Mouse (Mus musculus): ENCODE results near the gene Prdx6.

Prdx6 gene

GRCm38 (mm10) chr1:161250604-161251416 lies at the start of gene Prdx6:
Gene Prdx6, minus strand, starts transcription at chr1:161251219.
- peak; percentile 85 for DNase-seq (ENCODE audit: low read depth, low spot score)

GRCm38 (mm10) chr1:161288256-161288655 lies 37.2 kb upstream of the Prdx6 start:
- DNase-seq (ENCODE audit: low read depth, low spot score), result no peak

- peak; percentile 83 for DNase-seq (ENCODE audit: low read depth, low spot score)
These were observed 35.8 kb upstream of the Prdx6 start for GRCm38 (mm10) chr1:161286726-161287310.

- peak; percentile 80 for DNase-seq (ENCODE audit: low read depth, low spot score)
These were observed 30.2 kb upstream of the Prdx6 start for GRCm38 (mm10) chr1:161281054-161281688.

GRCm38 (mm10) chr1:161279244-161279908 lies 28.4 kb upstream of the Prdx6 start:
- DNase-seq (ENCODE audit: low read depth, low spot score), result no peak

- no peak for DNase-seq (ENCODE audit: low read depth, low spot score)
These were observed 22.5 kb upstream of the Prdx6 start for GRCm38 (mm10) chr1:161273486-161273885.

- DNase-seq (ENCODE audit: low read depth, low spot score), result no peak
These were observed 20.4 kb upstream of the Prdx6 start for GRCm38 (mm10) chr1:161271461-161271810.

- DNase-seq (ENCODE audit: low read depth, low spot score), result no peak
These were observed 19.9 kb upstream of the Prdx6 start for GRCm38 (mm10) chr1:161270776-161271460.

- no peak for DNase-seq (ENCODE audit: low read depth, low spot score)
These were observed 18.3 kb upstream of the Prdx6 start for GRCm38 (mm10) chr1:161269346-161269745.

- no peak for DNase-seq (ENCODE audit: low read depth, low spot score)
These were observed 17.9 kb upstream of the Prdx6 start for GRCm38 (mm10) chr1:161268884-161269283.

GRCm38 (mm10) chr1:161268116-161268515 lies 17.1 kb upstream of the Prdx6 start:
- no peak for DNase-seq (ENCODE audit: low read depth, low spot score)

- DNase-seq (ENCODE audit: low read depth, low spot score), result no peak
These were observed 13.9 kb upstream of the Prdx6 start for GRCm38 (mm10) chr1:161264961-161265360.

- DNase-seq (ENCODE audit: low read depth, low spot score), result no peak
These were observed 12.6 kb upstream of the Prdx6 start for GRCm38 (mm10) chr1:161263584-161263983.

- DNase-seq (ENCODE audit: low read depth, low spot score), result no peak
These were observed 11.5 kb upstream of the Prdx6 start for GRCm38 (mm10) chr1:161262542-161262941.

- DNase-seq (ENCODE audit: low read depth, low spot score), result no peak
These were observed 9.7 kb upstream of the Prdx6 start for GRCm38 (mm10) chr1:161260761-161261160.

GRCm38 (mm10) chr1:161259142-161259541 lies 8.1 kb upstream of the Prdx6 start:
- DNase-seq (ENCODE audit: low read depth, low spot score), result no peak

GRCm38 (mm10) chr1:161258331-161258730 lies 7.3 kb upstream of the Prdx6 start:
- DNase-seq (ENCODE audit: low read depth, low spot score), result no peak

GRCm38 (mm10) chr1:161256918-161257317 lies 5.9 kb upstream of the Prdx6 start:
- DNase-seq (ENCODE audit: low read depth, low spot score), result no peak

- no peak for DNase-seq (ENCODE audit: low read depth, low spot score)
These were observed 3.3 kb upstream of the Prdx6 start for GRCm38 (mm10) chr1:161254361-161254760.

GRCm38 (mm10) chr1:161252901-161253300 lies 1.9 kb upstream of the Prdx6 start:
- no peak for DNase-seq (ENCODE audit: low read depth, low spot score)

- DNase-seq (ENCODE audit: low read depth, low spot score), result no peak
These were observed 1.3 kb upstream of the Prdx6 start for GRCm38 (mm10) chr1:161252365-161252764.
